Mouse (Mus musculus) myocyte (in vitro differentiated cells): ENCODE results near the gene Acvrl1. TPM values are rescaled to one million over a fixed set of nuclear protein-coding genes. Genes with fewer than 3 reads are reported as not detected.

Experiments
- H3K27me3 ChIP-seq: one replicate; pipeline ENCODE4 v1.6.1; 2011; ENCODE audit not compliant: control insufficient read depth, insufficient read depth, insufficient read length
- H3K36me3 ChIP-seq: one replicate; pipeline ENCODE4 v1.6.1; 2011; ENCODE audit not compliant: control insufficient read depth, insufficient read depth
- H3K4me2 ChIP-seq: one replicate; pipeline ENCODE4 v1.6.1; 2011; ENCODE audit warnings: low read depth, control low read depth
- H3K4me3 ChIP-seq: one replicate; pipeline ENCODE4 v1.5.1; 2011; ENCODE audit warnings: mild to moderate bottlenecking, control low read depth, moderate library complexity
- H3K79me2 ChIP-seq: one replicate; pipeline ENCODE4 v1.6.1; 2011; ENCODE audit not compliant: control insufficient read depth, insufficient read depth
- H3ac ChIP-seq: one replicate; pipeline ENCODE4 v1.6.1; 2011; ENCODE audit not compliant: control insufficient read depth, insufficient read length
- CEBPB ChIP-seq: IDR thresholded peaks from 2 replicates; pipeline ENCODE4 v1.6.1; 2011; ENCODE audit warnings: mild to moderate bottlenecking, moderate library complexity; ENCODE audit not compliant: poor library complexity, insufficient read depth, severe bottlenecking
- E2F4 ChIP-seq: IDR thresholded peaks from one replicate; pipeline ENCODE4 v1.6.1; 2011; ENCODE audit warnings: mild to moderate bottlenecking, control low read depth, moderate library complexity; ENCODE audit not compliant: insufficient read depth
- MAX ChIP-seq: IDR thresholded peaks from one replicate; pipeline ENCODE4 v1.6.1; 2011; ENCODE audit warnings: low read depth, mild to moderate bottlenecking, control low read depth
- MYOD1 ChIP-seq, 3 experiments: IDR thresholded peaks; one replicate each; pipeline ENCODE4 v1.6.1; 2011; ENCODE audit warnings: control low read depth in 2 of 3, low read depth in 2 of 3, mild to moderate bottlenecking in 2 of 3, moderate library complexity in 1 of 3; ENCODE audit not compliant: insufficient read length in 2 of 3, control insufficient read depth in 1 of 3
- MYOG ChIP-seq, 3 experiments: IDR thresholded peaks; one replicate each; pipeline ENCODE4 v1.6.1; 2011; ENCODE audit warnings: control low read depth in 2 of 3, low read depth in 2 of 3, mild to moderate bottlenecking in 2 of 3; ENCODE audit not compliant: insufficient read length in 2 of 3, control insufficient read depth in 1 of 3, insufficient read depth in 1 of 3
- POLR2A ChIP-seq: IDR thresholded peaks from one replicate; pipeline ENCODE4 v1.6.1; 2011; ENCODE audit warnings: low read depth, mild to moderate bottlenecking, control low read depth, moderate library complexity; ENCODE audit not compliant: insufficient read length
- POLR2AphosphoS2 ChIP-seq: IDR thresholded peaks from one replicate; pipeline ENCODE4 v1.6.1; 2011; ENCODE audit warnings: low read depth, control low read depth; ENCODE audit not compliant: insufficient read length
- REST ChIP-seq: IDR thresholded peaks from one replicate; pipeline ENCODE4 v1.6.1; 2011; ENCODE audit warnings: mild to moderate bottlenecking, control low read depth, moderate library complexity; ENCODE audit not compliant: insufficient read depth, insufficient read length
- SRF ChIP-seq: IDR thresholded peaks from one replicate; pipeline ENCODE4 v1.6.1; 2011; ENCODE audit warnings: low read depth; ENCODE audit not compliant: control insufficient read depth, insufficient read length
- TCF12 ChIP-seq: IDR thresholded peaks from one replicate; pipeline ENCODE4 v1.6.1; 2011; ENCODE audit warnings: mild to moderate bottlenecking, control low read depth; ENCODE audit not compliant: poor library complexity, insufficient read depth, severe bottlenecking
- TCF3 ChIP-seq: IDR thresholded peaks from one replicate; pipeline ENCODE4 v1.6.1; 2011; ENCODE audit warnings: low read depth, control low read depth; ENCODE audit not compliant: insufficient read length
- USF1 ChIP-seq: IDR thresholded peaks from one replicate; pipeline ENCODE4 v1.6.1; 2011; ENCODE audit warnings: low read depth, mild to moderate bottlenecking, control low read depth, moderate library complexity
- polyA plus RNA-seq: library from polyadenylated mRNA; unstranded; fragments of >200 nt; fragmentation: generic; extraction: Trizol; gene quantifications from one replicate; pipeline ENCODE4 v1.2.1, GENCODE M21; 2012; ENCODE audit warnings: missing spikeins

The Acvrl1 gene
- polyA plus RNA-seq, 1 experiment = 0.10 TPM

DNA sequence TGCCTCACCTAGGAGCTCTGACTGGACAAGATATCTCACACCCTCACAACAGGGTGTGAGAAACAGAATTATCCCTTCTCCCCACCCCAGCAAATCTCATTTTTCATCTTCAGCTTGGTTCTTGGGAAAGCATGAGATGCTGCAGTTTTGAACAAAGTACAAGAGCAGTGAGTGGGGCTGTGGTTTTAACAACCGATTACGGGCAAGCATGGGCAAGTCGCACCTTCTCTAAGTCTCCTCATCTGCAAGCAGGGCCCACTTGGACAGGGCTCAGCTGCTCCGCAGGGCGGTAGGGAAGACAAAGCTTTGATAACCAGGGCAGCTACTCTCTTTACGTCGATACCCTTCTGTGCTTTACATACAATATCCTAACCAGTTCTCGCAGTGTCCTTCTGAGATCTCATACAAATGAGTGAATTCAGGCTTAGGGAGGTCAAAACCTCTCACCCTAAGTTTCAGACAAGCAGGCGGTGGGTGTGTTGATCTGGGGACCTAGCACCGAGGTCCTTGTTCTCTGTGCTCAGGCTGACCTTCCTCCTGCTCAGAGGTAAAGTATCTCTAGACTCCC is 42.2 kb downstream of the Acvrl1 start:
- Histone ChIP-seq H3K4me2 (no peak overlapping the region), H3K27me3 (peaks cover 41% of the 10 kb centered on the region), H3K79me2 (no peaks in the 10 kb centered on the region), H3K36me3 (no peaks in the 10 kb centered on the region), H3K4me3 (no peak overlapping the region), H3ac (no peak overlapping the region)
- TF ChIP-seq POLR2A = no peak
- no peak for TF ChIP-seq USF1
- TF ChIP-seq MYOG (IDR thresholded peaks at IDR 0.05; ENCODE audit: control insufficient read depth in 1 of 3, insufficient read depth in 1 of 3, insufficient read length in 2 of 3, low read depth in 2 of 3) = no peak
- TF ChIP-seq TCF12 = no peak
- no peak for TF ChIP-seq POLR2AphosphoS2
- no peak for TF ChIP-seq SRF
- no peak for TF ChIP-seq TCF3
- TF ChIP-seq REST = no peak
- no peak for TF ChIP-seq CEBPB

GRCm38 (mm10) chr15:101171272-101171671 is 43.0 kb downstream of the Acvrl1 start:
- TF ChIP-seq REST (no peak), CEBPB (no peak), TCF3 (no peak), MYOG (IDR thresholded peaks at IDR 0.05; ENCODE audit: control insufficient read depth in 1 of 3, insufficient read depth in 1 of 3, insufficient read length in 2 of 3, low read depth in 2 of 3) (no peak), POLR2A (no peak)
- Histone ChIP-seq H3K4me2 (no peak overlapping the region), H3K4me3 (no peak overlapping the region), H3K79me2 (no peaks in the 10 kb centered on the region), H3ac (no peak overlapping the region), H3K36me3 (no peaks in the 10 kb centered on the region), H3K27me3 (peaks cover 33% of the 10 kb centered on the region)

DNA sequence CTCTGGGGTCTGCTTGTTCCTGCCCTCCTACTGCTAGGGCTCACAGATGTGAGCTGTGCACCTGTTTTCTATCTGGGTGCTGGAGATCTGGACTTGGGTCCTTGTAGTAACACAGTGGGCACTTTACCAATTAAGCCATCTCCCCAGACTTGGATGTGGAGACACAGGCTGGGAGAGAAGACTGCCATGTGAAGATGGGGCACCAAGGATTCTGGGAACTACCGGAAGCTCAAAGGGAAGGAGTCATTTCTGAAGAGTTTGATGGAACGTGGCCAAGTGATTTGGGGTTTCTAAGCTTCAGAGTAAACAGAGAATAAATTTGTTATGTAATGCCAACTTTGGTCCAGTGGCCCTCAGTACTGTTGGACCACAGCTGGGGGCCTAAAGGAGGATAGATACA is 43.7 kb downstream of the Acvrl1 start:
- no peak overlapping the region for H3K4me3 ChIP-seq
- H3K79me2 ChIP-seq = no peaks in the 10 kb centered on the region
- H3ac ChIP-seq = no peak overlapping the region
- H3K36me3 ChIP-seq = no peaks in the 10 kb centered on the region
- no peak for TF ChIP-seq TCF12
- TF ChIP-seq MYOG (IDR thresholded peaks at IDR 0.05; ENCODE audit: control insufficient read depth in 1 of 3, insufficient read depth in 1 of 3, insufficient read length in 2 of 3, low read depth in 2 of 3) = no peak
- no peak for TF ChIP-seq POLR2A
- no peak for TF ChIP-seq E2F4
- TF ChIP-seq SRF = no peak
- no peak for TF ChIP-seq POLR2AphosphoS2
- no peak for TF ChIP-seq REST
- no peak for TF ChIP-seq CEBPB
- no peak for TF ChIP-seq MAX
- TF ChIP-seq TCF3 = no peak
- no peak for TF ChIP-seq MYOD1 (IDR thresholded peaks at IDR 0.05; ENCODE audit: control insufficient read depth in 1 of 3, insufficient read length in 2 of 3, low read depth in 2 of 3)
- no peak for TF ChIP-seq USF1
- H3K4me2 ChIP-seq = no peak overlapping the region
- H3K27me3 ChIP-seq = peaks cover 33% of the 10 kb centered on the region

DNA sequence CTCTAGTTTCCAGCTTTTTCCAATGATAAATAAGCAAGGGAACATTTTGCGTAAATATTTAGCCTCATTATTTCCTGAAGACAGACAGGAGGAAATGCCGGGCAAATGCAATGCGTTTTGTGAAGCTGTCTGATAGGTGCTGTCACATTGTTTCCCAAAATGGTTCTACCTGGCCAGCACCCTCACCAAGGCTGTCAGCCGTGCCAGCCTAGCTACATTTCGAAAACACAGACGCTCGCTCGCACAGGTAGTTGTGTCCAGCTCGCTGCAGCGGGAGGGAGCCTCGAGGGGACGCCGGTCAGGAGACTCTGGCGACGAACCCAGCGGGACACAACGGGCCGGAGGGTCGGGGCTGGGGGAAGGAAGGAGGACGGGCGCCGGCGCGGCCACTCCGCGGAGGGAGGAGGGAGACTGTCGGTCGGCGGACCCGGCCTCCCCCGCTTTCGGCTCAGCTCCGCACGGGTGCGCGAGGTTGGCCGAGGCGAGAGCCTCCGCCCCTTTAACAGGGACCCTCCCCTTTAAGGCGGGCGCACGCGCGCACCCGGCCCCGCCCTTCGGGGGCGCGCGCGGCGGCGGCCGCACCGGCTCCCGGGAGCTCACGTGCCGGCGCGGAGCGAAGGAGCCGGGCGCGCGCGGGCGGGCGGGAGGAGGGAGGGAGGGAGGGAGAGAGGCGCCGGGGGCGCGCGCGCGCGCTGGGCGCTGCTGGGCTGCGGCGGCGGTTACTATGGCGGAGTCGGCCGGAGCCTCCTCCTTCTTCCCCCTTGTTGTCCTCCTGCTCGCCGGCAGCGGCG is 45.3 kb downstream of the Acvrl1 start, which contains the start of gene Acvr1b:
Gene Acvr1b (plus strand): TSS at position 647 of the 791 bp plus-strand sequence.
- no peak for TF ChIP-seq TCF12
- peak; percentile 64 for TF ChIP-seq POLR2A
- TF ChIP-seq POLR2AphosphoS2 = peak; percentile 62
- Histone ChIP-seq H3K27me3 (peaks cover 20% of the 10 kb centered on the region), H3K4me2 (peak within 1 kb of the TSS; percentile 87), H3K4me3 (peak within 1 kb of the TSS; percentile 28), H3ac (peak within 1 kb of the TSS; percentile 82), H3K36me3 (no peaks in the 10 kb centered on the region), H3K79me2 (no peaks in the 10 kb centered on the region)
